Mouse (Mus musculus) cerebellum, adult (tissue): Measurements from ENCODE around the gene B230217C12Rik.
"Not testable (repeated sequence)": the region's sequence is repeated elsewhere in the genome, so short reads cannot be mapped to it uniquely, and the experiment has no call there.

Source experiments
- ATAC-seq: cut with Nextera tagmentation; 2 replicates; pipeline ENCODE4 v1.9.2; 2017; ENCODE audit warnings: mild to moderate bottlenecking, moderate library complexity, mixed read lengths; ENCODE audit not compliant: insufficient number of reproducible peaks, low FRiP score, low TSS enrichment

B230217C12Rik gene

GRCm38 (mm10) chr11:97855473-97855872 is 14.9 kb downstream of the B230217C12Rik start:
- no peak for ATAC-seq

GRCm38 (mm10) chr11:97862148-97862547 is 21.6 kb downstream of the B230217C12Rik start:
- no peak for ATAC-seq

GRCm38 (mm10) chr11:97865421-97865820 is 24.8 kb downstream of the B230217C12Rik start:
- ATAC-seq = no peak

GRCm38 (mm10) chr11:97866091-97866888 is 25.7 kb downstream of the B230217C12Rik start:
- ATAC-seq = no peak

- ATAC-seq = no peak
These were observed 27.0 kb downstream of the B230217C12Rik start for GRCm38 (mm10) chr11:97867591-97867990.

GRCm38 (mm10) chr11:97872378-97872777 is 31.8 kb downstream of the B230217C12Rik start:
- ATAC-seq = not testable (repeated sequence)

GRCm38 (mm10) chr11:97874396-97874795 is 33.8 kb downstream of the B230217C12Rik start:
- ATAC-seq = no peak

GRCm38 (mm10) chr11:97877341-97877740 is 36.8 kb downstream of the B230217C12Rik start:
- no peak for ATAC-seq

GRCm38 (mm10) chr11:97880362-97880761 is 39.8 kb downstream of the B230217C12Rik start:
- ATAC-seq = no peak

- ATAC-seq = peak; percentile 53; the same call in 1 of the 2 replicates
These were observed 43.0 kb downstream of the B230217C12Rik start for GRCm38 (mm10) chr11:97883542-97883917.

GRCm38 (mm10) chr11:97883918-97884600 is 43.5 kb downstream of the B230217C12Rik start, which contains the start of gene Fbxo47:
Fbxo47 (minus strand) TSS chr11:97884154.
- ATAC-seq = peak; percentile 98

- no peak for ATAC-seq
These were observed 44.1 kb downstream of the B230217C12Rik start for GRCm38 (mm10) chr11:97884601-97885185.

- ATAC-seq = no peak
These were observed 44.8 kb downstream of the B230217C12Rik start for GRCm38 (mm10) chr11:97885296-97885915.

GRCm38 (mm10) chr11:97891821-97892220 is 51.2 kb downstream of the B230217C12Rik start:
- no peak for ATAC-seq
